Mouse (Mus musculus) heart, adult 18-20 months (tissue): ENCODE data around the gene Thbs1. TPM values are rescaled to one million over a fixed set of nuclear protein-coding genes. Genes with fewer than 3 reads are reported as not detected.

Source experiments
- DNase-seq, 2 experiments: peaks; one replicate each; pipeline ENCODE4 v3.0.0; 2021 to 2022; ENCODE audit warnings: mixed read lengths in 1 of 2
- total RNA-seq, 2 experiments: library from RNA; stranded (reverse); gene quantifications; 2 replicates each; pipeline ENCODE4 v1.2.3; 2021

The Thbs1 gene
- total RNA-seq, 2 experiments from 2014 or later: 12.8 to 13.0 TPM

- no peak for DNase-seq
These were observed 36.9 kb downstream of the Thbs1 start for GRCm38 (mm10) chr2:118148321-118149142.

- DNase-seq: peak; percentile 81 to 87
These were observed 38.3 kb downstream of the Thbs1 start for GRCm38 (mm10) chr2:118149855-118150563.

- no peak for DNase-seq
These were observed 46.4 kb downstream of the Thbs1 start for GRCm38 (mm10) chr2:118158095-118158494.

- DNase-seq: no peak
These were observed 47.5 kb downstream of the Thbs1 start for GRCm38 (mm10) chr2:118159126-118159525.

GRCm38 (mm10) chr2:118160547-118160946 is 48.9 kb downstream of the Thbs1 start:
- no peak for DNase-seq

GRCm38 (mm10) chr2:118160991-118161390 is 49.3 kb downstream of the Thbs1 start:
- no peak for DNase-seq

- no peak for DNase-seq
These were observed 50.8 kb downstream of the Thbs1 start for GRCm38 (mm10) chr2:118162486-118162885.

GRCm38 (mm10) chr2:118164137-118164536 is 52.5 kb downstream of the Thbs1 start:
- DNase-seq: no peak

- no peak for DNase-seq
These were observed 54.0 kb downstream of the Thbs1 start for GRCm38 (mm10) chr2:118165691-118166090.

- DNase-seq: no peak
These were observed 56.1 kb downstream of the Thbs1 start for GRCm38 (mm10) chr2:118167731-118168130.

GRCm38 (mm10) chr2:118168225-118168624 is 56.5 kb downstream of the Thbs1 start:
- no peak for DNase-seq

- no peak for DNase-seq
These were observed 63.1 kb downstream of the Thbs1 start for GRCm38 (mm10) chr2:118174558-118175383.

Other genes with a start within 250 kb of the Thbs1 start
- not detected for gene Fsip1, start 145.1 kb downstream of the Thbs1 start, total RNA-seq